Mouse (Mus musculus): ENCODE results near the gene Fn3k. TPM values are rescaled to one million over a fixed set of nuclear protein-coding genes. Genes with fewer than 3 reads are reported as not detected.

Gene Fn3k
- polyA plus RNA-seq, 1 experiment = 30.2 TPM

DNA sequence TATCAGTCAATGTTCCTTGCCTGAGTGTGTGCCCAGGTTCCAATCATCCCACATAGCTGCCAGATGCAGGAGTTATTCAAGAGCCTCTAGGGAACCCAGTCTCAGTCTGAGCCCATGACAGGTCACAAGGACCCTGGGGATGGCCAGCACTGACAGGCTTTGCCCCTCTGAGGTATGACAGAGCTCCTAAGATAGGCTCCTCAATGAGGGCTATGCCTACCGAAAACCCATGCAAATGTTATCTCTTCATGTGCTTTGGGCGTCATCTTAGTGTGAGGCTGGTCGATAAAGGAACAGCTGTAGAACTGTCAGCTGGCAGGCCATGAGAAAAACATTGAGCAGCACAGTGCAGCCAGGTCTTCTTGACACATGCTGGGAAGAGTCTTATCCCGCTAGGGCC is 1.3 kb upstream of the Fn3k start:
- Histone ChIP-seq H3K4me3 (ENCODE audit: insufficient read depth, low read depth, low read length) (no peak overlapping the region), H3K4me1 (ENCODE audit: control insufficient read depth, insufficient read depth, insufficient read length, low read length) (peaks cover 4% of the 10 kb centered on the region), H3K27ac (replicated peaks; ENCODE audit: low read depth, low read length) (no peak overlapping the region)

DNA sequence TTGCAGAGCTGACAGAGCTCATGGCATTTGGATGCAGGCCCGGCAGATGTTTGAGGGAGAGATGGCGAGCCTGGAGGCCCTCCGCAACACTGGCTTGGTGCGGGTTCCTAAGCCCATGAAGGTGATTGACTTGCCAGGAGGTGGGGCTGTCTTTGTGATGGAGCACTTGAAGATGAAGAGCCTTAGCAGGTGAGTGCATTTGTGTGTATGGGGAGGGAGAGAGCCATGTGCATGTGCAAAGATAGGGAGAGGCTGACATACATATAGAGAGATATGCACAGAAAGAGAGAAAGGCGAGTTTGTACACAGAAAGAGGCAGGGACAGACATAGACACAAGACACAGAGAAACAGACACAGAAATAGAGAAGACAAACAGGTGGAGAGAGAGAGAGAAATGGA is 2.5 kb downstream of the Fn3k start:
- Histone ChIP-seq H3K4me3 (ENCODE audit: insufficient read depth, low read depth, low read length) (no peak overlapping the region), H3K27ac (replicated peaks; ENCODE audit: low read depth, low read length) (no peak overlapping the region), H3K4me1 (ENCODE audit: control insufficient read depth, insufficient read depth, insufficient read length, low read length) (peaks cover 4% of the 10 kb centered on the region)

DNA sequence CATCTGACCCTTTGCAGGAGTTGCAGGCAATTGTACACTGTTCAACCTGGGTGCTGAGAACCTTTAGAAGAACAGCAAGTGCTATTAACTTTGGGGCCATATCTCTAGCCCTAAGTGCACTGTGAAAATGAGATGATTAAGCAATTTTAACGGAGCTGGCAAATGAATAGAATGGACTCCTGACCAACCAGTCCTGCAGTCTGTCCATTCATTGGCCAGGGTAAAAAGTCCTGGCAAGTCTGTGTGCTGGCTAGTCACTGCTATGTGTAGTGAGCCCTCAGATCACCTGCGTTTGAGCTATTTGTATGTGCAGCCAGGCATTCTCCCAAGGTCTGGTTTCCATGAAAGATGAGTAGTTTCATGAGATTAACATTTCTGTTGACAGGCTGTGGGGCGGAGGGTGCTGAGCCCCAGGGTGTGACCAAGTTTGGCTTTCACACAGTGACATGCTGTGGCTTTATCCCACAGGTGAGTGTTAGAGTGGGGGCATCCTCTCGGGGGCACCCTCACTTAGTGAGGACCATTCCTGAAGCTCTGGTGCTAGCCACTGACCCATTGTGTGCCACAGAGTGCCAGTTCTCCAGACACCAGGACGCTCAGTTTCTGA is 5.1 kb downstream of the Fn3k start:
- H3K27ac ChIP-seq (replicated peaks; ENCODE audit: low read depth, low read length) = no peak overlapping the region
- no peaks in the 10 kb centered on the region for H3K4me1 ChIP-seq (ENCODE audit: control insufficient read depth, insufficient read depth, insufficient read length, low read length)
- no peak overlapping the region for H3K4me3 ChIP-seq (ENCODE audit: insufficient read depth, low read depth, low read length)

DNA sequence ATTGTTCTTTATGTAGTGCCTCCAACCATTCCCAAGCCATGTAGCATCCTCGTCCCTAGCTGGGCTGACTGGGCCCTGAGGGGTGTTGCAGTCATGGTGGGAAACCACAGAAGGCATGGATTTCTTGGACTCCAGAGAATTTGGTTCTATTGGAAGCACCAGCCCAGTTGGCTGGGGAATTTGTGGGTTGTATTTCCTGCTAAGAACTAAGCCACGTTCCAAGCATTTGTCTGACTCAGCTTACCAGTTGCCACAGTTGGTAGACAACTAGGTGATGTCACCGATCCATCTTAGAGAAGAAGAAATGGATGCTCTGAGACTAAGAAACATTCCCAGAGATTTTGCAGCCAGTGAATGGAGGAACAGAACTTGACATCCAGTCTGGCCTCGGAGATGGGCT is 6.9 kb downstream of the Fn3k start:
- Histone ChIP-seq H3K27ac (replicated peaks; ENCODE audit: low read depth, low read length) (no peak overlapping the region), H3K4me1 (ENCODE audit: control insufficient read depth, insufficient read depth, insufficient read length, low read length) (no peaks in the 10 kb centered on the region), H3K4me3 (ENCODE audit: insufficient read depth, low read depth, low read length) (no peak overlapping the region)

DNA sequence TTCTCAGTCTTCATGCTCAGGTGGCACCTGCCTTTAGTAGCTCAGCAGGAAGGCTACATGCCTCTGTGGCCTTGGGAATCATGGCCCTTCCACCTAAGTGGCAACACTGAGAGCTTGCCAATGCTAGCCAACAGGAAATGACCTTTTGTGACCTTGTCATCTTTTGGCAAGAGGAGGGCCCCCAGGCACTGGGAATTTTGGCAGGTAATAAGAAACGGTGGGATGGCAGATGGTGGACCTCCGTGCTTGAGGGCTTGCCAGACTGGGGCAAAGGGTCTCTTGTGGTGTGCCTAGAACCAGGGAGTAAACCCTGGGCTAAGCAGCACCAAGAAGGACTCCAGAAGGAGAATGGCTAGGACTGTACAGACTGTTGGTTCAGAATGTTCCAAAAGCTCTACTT is 7.4 kb downstream of the Fn3k start:
- Histone ChIP-seq H3K27ac (replicated peaks; ENCODE audit: low read depth, low read length) (no peak overlapping the region), H3K4me3 (ENCODE audit: insufficient read depth, low read depth, low read length) (no peak overlapping the region), H3K4me1 (ENCODE audit: control insufficient read depth, insufficient read depth, insufficient read length, low read length) (no peaks in the 10 kb centered on the region)

DNA sequence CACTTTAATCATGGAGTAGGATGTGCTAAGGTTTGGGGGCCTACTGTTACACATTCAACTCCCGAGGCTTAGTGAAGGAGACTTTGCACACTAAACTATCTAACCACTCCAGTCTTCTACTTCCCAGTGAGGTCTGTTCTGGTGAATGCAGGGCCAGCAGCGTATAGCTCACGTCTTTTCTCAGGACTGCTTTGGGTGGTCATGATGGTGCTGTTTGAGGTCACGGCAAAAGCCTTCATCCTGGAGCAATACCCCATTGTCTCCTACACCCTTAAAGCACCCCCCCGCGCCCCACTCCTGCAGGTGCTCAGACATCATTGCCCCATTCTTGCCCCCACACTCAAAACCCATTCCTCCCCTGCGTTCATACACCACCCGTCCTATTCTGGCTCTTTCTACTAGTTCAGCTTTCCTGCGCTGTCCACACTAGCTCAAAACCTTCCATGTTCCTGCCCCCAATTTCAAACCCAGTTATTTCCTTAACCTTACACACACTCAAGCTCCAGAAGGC is 16.6 kb downstream of the Fn3k start:
- H3K4me3 ChIP-seq (ENCODE audit: insufficient read depth, low read depth, low read length) = peak overlapping the region; percentile 87
- no peak overlapping the region for H3K27ac ChIP-seq (replicated peaks; ENCODE audit: low read depth, low read length)

DNA sequence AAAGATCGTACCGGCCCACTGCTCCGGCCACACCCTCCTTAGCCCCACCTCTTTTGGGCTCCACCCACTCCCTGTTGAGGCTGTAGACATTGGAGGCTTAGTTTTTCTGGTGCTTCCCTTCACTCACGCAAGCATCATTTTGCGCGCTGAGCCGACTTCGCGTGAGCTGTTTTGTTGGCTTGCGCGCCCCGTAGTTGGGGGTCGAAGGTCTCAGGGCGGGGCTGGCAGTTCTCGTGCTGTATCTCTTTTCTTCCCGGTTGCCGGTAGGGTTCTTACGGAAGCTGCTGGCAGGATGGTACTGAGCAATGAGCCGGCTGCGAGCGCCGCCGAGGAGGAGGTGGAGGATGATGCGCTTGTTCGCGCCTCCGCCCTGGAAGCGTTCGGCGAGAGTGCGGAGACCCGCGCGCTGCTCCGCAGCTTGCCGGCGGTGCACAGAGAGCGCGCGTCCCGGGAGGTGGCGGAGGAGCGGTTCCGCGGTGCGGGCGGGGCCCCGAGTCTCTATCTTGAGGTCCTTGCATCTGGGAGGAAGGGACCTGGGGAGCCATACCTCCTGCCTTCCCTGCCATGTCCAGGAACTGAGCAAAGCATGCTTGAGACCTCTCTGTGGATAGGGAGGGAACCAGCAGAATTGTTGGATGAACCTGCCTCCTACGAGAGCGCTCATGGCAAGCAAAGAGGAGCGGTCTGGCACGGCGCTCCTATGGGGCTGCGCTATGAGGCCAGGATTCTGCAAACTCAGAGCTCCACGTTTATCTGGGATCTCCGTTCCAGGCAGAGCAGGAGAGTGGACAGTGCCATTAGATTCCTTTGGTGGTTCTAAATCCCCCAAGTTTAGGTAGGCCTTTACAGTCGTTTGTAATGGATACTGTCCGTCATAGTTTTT is 17.3 kb downstream of the Fn3k start, which contains the start of gene Tbcd:
TSS of gene Tbcd (plus strand) at position 197 of the 883 bp plus-strand sequence.
- Histone ChIP-seq H3K4me3 (ENCODE audit: insufficient read depth, low read depth, low read length) (peak within 1 kb of the TSS; percentile 87), H3K27ac (replicated peaks; ENCODE audit: low read depth, low read length) (no peak within 1 kb of the TSS), H3K4me1 (ENCODE audit: control insufficient read depth, insufficient read depth, insufficient read length, low read length) (peaks cover 7% of the 10 kb centered on the region)

More for the DNA sequence above, 16.6 kb downstream of the Fn3k start:
- peaks cover 7% of the 10 kb centered on the region for H3K4me1 ChIP-seq (ENCODE audit: control insufficient read depth, insufficient read depth, insufficient read length, low read length)

DNA sequence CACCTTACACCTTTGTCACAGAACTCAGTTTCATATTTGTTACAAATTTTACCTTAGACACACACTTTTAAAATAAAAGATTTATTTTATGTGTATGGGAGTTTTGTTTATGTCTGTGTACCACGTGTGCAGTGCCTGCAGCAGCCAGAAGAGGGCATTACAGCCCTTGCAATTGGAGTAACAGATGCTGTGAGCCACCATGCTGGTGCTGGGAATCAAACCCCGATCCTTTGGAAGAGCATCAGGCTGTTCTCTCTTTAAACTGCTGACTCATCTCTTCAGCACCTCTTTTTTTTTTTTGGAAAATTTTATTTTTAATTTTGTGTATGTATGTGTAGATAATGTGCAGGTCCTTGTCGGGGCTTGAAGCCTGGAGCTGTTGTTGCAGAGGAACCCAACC is 23.2 kb downstream of the Fn3k start:
- 0 out of 2 replicates have a peak, but pooled peaks cover 4% of the 10 kb centered on the region for H3K4me1 ChIP-seq (ENCODE audit: control insufficient read depth, insufficient read depth, insufficient read length, low read length)
- no peak overlapping the region for H3K27ac ChIP-seq (replicated peaks; ENCODE audit: low read depth, low read length)
- H3K4me3 ChIP-seq (ENCODE audit: insufficient read depth, low read depth, low read length) = no peak overlapping the region

DNA sequence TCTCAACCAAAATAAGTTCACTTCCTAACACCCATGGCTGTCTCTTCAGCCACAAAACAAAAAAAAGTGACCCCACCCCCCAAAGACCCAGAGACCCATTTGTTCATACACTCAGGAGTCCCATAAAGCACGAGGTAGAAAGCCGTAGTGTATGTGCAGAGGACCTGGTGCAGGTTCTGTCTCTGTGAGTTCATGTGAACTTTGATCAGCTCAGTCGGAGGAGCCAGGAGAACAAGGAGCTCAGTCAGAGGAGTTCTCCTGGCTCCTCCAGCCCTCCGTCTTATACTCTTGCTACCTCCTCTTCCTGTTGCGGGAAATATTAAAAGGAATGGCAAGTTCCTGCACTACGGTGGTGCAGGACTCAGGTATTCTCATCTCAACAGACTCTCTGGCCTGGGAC is 32.7 kb downstream of the Fn3k start:
- no peaks in the 10 kb centered on the region for H3K4me1 ChIP-seq (ENCODE audit: control insufficient read depth, insufficient read depth, insufficient read length, low read length)
- no peak overlapping the region for H3K4me3 ChIP-seq (ENCODE audit: insufficient read depth, low read depth, low read length)
- no peak overlapping the region for H3K27ac ChIP-seq (replicated peaks; ENCODE audit: low read depth, low read length)

DNA sequence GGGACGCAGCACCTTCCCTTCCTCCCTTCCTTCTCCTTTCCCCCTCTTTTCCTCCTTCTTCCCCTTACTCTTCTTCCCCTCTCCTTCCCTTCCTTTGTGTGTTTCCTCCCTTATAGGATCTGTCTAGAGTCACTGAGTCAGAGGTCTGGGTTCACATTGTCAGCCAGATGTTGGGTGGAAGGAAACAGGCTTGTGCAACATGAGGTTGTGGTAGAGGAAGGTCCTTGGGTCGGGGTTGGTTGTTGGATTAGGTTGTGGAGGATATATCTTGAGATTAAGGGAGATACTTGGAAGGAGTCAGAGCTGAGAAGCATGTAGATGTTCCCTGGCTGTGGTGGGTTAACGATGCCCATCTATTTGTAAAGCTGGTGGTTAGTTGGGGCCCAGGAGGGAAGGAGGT is 40.1 kb downstream of the Fn3k start:
- Histone ChIP-seq H3K4me3 (ENCODE audit: insufficient read depth, low read depth, low read length) (no peak overlapping the region), H3K4me1 (ENCODE audit: control insufficient read depth, insufficient read depth, insufficient read length, low read length) (no peaks in the 10 kb centered on the region), H3K27ac (replicated peaks; ENCODE audit: low read depth, low read length) (no peak overlapping the region)

DNA sequence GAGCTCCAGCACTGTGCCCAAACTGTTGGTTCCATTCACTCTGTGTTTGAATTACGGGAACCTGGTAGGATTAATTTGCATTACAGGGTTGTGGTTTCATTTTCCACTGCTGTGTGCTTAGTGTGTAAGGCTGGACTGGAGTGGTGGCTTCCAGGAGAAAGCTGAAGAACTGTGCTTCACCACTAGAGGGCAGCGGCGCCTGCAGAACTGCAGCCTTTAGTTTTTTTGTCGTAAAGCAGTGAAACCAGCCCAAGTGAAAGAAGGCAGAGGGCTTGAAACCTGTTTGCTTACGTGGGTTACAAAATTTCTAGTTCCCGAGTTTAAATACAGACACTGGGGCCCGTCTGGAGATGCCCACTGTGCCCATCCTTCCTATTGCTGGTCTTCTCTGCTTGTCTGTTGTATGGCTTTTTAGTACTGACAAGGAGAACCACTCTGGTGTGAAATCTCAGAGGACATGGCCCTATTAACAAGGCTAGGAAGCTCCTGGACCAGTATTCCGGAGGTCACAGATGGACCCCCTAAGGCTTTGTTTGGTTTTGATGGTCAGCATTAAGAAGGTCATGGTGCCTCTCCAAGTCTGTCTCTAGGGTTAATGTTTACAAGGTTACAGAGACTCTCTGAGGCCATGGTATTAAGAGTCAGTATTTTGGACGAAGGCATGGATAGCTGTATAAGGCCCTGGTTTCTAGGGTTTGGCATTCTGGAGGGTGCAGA is 41.1 kb downstream of the Fn3k start:
- Histone ChIP-seq H3K4me3 (ENCODE audit: insufficient read depth, low read depth, low read length) (no peak overlapping the region), H3K4me1 (ENCODE audit: control insufficient read depth, insufficient read depth, insufficient read length, low read length) (no peaks in the 10 kb centered on the region)

DNA sequence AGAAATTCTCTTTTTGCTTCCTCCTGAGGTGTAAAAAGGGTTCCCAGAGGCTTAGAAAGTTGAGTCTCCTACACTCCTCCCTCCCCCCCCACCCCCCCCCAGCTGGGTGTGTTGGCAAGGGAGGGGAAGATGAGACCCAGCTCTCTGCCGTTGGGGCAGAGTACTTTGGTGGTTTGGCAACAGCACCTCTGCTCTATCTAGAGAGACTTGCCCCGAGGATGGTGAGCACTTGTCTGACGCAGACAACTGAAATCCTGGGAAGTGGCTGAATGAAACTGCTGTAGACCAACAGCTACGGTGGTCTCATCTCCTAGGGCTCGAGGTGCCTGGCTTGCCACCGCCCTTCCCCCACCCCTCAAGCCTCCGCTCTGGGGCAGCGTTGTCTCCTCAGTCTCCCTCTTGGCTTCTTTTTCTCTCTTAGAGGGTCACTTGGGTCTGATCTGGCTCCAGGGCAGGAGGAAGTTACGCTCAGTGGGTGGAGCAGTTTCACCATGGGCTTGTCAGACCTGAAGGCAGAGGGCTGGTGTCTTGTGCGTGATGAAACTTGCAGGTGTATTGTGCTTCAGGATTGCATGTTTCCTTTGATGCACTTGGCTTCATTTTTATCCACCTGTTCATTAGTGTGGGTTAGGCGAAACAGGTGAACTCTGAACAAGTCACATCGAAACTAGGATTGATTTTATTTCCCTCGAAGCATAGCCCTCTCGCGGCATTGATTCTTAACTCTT is 44.9 kb downstream of the Fn3k start:
- no peak overlapping the region for H3K27ac ChIP-seq (replicated peaks; ENCODE audit: low read depth, low read length)
- H3K4me1 ChIP-seq (ENCODE audit: control insufficient read depth, insufficient read depth, insufficient read length, low read length) = no peaks in the 10 kb centered on the region
- no peak overlapping the region for H3K4me3 ChIP-seq (ENCODE audit: insufficient read depth, low read depth, low read length)

More for the DNA sequence above, 41.1 kb downstream of the Fn3k start:
- H3K27ac ChIP-seq (replicated peaks; ENCODE audit: low read depth, low read length) = no peak overlapping the region

DNA sequence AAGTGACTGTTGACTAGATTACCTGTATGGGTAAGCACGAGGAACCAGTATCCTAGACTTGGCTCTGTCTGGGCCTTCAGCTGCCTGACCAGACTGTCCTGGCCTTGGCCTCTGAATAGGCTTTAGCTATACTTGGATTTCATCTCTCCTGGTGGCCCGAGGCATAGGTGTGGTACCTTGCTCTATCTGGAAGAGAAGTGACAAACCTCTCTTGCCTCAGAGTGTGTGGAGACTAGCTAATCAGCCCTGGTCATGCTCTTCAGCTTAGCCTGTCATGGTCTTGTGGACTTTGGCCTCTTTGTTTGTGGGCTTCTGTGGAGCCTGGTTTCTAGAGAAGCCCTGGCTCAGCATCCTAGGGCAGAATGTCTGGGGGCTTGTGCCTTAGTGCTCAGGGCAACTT is 46.4 kb downstream of the Fn3k start:
- no peaks in the 10 kb centered on the region for H3K4me1 ChIP-seq (ENCODE audit: control insufficient read depth, insufficient read depth, insufficient read length, low read length)
- no peak overlapping the region for H3K27ac ChIP-seq (replicated peaks; ENCODE audit: low read depth, low read length)
- no peak overlapping the region for H3K4me3 ChIP-seq (ENCODE audit: insufficient read depth, low read depth, low read length)

DNA sequence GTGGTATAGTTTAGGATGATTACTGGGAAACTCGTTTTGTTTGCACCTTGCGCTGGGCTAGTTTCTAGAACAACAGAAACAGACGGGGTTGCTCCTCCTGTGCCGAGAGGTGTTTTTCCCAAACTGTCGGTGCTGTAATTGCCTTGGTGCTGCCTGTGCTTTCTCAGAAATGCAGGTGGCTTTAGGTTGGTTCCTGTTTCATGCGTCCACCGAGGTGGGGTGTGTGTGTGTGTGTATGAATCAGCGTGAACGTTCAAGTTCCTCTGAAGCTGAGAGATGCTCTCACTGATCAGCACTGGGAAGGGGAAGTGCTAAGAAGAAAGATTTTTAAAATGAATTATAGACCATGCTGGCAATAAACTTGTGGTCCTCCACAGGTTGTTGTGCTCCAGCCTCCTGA is 51.2 kb downstream of the Fn3k start:
- Histone ChIP-seq H3K4me1 (ENCODE audit: control insufficient read depth, insufficient read depth, insufficient read length, low read length) (no peaks in the 10 kb centered on the region), H3K27ac (replicated peaks; ENCODE audit: low read depth, low read length) (no peak overlapping the region), H3K4me3 (ENCODE audit: insufficient read depth, low read depth, low read length) (no peak overlapping the region)

DNA sequence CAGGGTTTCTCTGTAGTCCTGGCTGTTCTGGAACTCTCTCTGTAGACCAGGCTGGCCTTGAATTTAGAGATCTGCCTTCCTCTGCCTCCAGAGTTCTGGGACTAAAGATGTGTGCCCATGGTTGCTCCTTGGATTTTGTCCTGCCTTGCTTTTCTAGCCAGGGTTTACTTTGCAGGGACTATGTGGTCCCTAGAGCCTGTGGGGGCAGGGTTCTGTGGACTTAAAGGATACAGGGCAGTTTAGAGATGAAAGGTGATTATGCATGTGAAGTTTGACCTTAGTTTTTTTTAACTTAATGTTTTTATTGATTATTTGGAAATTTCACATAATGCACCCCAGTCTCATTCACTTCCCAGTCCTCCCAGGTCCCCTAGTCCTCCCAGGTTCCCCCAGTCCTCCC is 55.9 kb downstream of the Fn3k start:
- no peaks in the 10 kb centered on the region for H3K4me1 ChIP-seq (ENCODE audit: control insufficient read depth, insufficient read depth, insufficient read length, low read length)
- H3K4me3 ChIP-seq (ENCODE audit: insufficient read depth, low read depth, low read length) = no peak overlapping the region
- no peak overlapping the region for H3K27ac ChIP-seq (replicated peaks; ENCODE audit: low read depth, low read length)

Data from brown adipose tissue, adult 24 weeks (tissue).